Mouse (Mus musculus) heart, postnatal 0 days (tissue): ENCODE data around the gene Med17.

Experiments used
- CTCF ChIP-seq: IDR thresholded peaks from 2 replicates; pipeline ENCODE4 v1.5.1; 2016; ENCODE audit warnings: antibody characterized with exemption, control low read depth, low read depth
- EP300 ChIP-seq: IDR thresholded peaks from 2 replicates; pipeline ENCODE4 v1.6.1; 2016; ENCODE audit warnings: antibody characterized with exemption, low read depth

- no peak for TF ChIP-seq EP300
- TF ChIP-seq CTCF: no peak
Observed at GRCm38 (mm10) chr9:15307257-15307656, 27.5 kb upstream of the Med17 start.
